Mouse (Mus musculus): ENCODE results near the gene Ptprn2. TPM values are rescaled to one million over a fixed set of nuclear protein-coding genes. Genes with fewer than 3 reads are reported as not detected.

Gene Ptprn2
- polyA plus RNA-seq, 1 experiment: not detected

DNA sequence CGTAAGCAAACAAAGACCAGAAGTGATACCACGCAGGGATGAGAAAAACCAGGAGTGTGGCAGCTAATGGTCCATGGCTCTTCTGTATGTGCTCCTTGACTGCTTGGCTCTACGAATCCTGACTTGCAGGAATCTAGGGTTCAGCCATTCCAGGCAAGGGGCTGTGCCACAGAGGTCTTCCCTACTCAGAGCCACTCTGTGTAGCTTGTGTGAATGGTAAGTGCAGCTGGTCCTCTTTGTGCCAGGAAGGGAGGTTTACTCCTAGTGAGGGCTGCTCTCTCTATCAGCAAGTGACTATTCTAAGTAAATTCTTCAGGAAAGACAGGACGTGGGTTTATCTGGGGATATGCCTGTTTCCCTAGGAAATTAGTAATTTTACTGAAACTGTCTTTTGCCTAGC is 286.0 kb downstream of the Ptprn2 start:
- TF ChIP-seq GATA1 (IDR thresholded peaks at IDR 0.05; ENCODE audit: low read length): no peak

DNA sequence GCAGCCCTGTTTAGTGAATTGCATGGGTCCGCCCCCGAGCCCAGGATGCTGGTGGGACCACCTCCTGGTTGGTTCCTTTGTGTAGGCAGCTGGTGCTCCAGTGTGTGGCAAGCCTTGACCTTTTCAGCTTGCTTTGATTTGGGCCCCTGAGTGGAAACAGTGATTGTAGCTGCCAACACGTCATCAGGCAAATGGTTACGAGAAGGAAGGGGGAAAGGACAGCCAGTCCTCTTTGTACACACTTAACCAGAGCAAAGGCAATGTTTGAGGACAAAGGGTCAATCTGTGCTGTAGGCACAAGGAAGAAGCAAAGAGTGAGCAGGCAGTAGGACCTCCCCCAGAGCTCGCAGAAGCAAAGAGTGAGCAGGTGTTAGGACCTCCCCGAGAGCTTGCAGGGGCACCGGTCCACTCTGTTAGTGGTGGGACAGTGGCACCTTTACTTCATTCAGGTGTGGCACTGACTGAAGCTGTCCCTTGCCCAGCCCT is 286.6 kb downstream of the Ptprn2 start:
- TF ChIP-seq GATA1 (IDR thresholded peaks at IDR 0.05; ENCODE audit: low read length): no peak

DNA sequence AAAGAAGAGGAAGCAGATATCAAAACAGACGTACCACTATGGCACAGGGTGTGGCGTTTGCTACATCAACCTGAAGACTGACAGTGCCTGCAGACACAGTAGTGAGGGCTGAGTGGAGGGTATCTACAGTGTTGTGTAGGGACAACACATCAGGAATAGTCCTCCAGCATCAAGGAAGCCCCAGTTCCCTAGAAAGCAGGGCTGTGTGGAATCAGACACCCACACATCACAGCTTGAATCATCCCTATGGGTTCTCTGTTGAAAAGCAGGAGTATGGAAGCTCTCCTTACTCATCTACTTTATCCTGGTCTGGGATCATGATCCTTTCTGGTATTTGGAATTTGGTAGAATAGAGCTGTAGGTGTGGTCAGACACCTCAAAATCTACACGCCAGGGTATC is 287.8 kb downstream of the Ptprn2 start:
- TF ChIP-seq GATA1 (IDR thresholded peaks at IDR 0.05; ENCODE audit: low read length): no peak

GRCm38 (mm10) chr12:116776447-116776846 is 290.9 kb downstream of the Ptprn2 start:
- TF ChIP-seq GATA1 (IDR thresholded peaks at IDR 0.05; ENCODE audit: low read length): no peak

- TF ChIP-seq GATA1 (IDR thresholded peaks at IDR 0.05; ENCODE audit: low read length): no peak
Observed at GRCm38 (mm10) chr12:116778095-116779090, 292.9 kb downstream of the Ptprn2 start.

DNA sequence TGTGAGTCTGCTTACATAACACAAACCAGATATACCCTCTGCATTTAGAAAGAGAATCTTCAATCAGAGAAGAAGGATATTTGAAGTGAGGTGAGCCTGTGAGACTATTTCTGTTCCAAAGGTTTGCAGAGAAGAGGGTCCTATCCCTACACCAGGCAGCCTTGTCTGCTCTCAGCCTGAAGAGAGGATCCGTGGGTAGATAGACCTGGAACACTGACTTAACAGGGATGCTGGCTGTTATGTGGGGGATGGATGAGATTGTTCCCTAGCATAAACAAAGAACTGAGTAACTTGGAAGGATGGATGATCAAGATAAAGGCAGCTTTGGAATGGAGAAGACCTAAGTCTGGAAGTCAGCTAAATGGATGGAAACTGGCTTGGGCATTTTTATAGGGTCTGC is 294.9 kb downstream of the Ptprn2 start:
- no peak for TF ChIP-seq GATA1 (IDR thresholded peaks at IDR 0.05; ENCODE audit: low read length)

GRCm38 (mm10) chr12:116785731-116786130 is 300.2 kb downstream of the Ptprn2 start:
- TF ChIP-seq GATA1 (IDR thresholded peaks at IDR 0.05; ENCODE audit: low read length): no peak

DNA sequence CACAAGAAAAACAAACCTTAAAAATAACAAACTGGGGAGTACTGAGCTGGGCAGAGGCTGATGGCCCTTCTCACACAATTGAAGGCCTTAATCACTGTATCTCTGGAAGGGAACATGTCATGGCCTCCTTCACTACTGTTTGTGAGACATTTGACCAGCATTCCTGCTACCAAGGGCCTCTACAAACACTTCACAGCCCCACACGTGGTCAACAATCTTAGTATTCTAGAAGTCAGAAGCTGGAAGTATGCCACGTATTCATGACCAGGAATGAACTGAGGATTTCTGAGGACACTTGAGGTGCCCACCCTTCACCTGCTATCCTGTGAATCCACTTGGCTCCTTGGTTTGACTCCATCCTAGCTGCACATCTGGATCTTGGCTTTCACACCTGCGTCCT is 302.8 kb downstream of the Ptprn2 start:
- TF ChIP-seq GATA1 (IDR thresholded peaks at IDR 0.05; ENCODE audit: low read length): no peak

GRCm38 (mm10) chr12:116803331-116803730 is 317.8 kb downstream of the Ptprn2 start:
- TF ChIP-seq GATA1 (IDR thresholded peaks at IDR 0.05; ENCODE audit: low read length): no peak

GRCm38 (mm10) chr12:116804712-116805111 is 319.2 kb downstream of the Ptprn2 start:
- no peak for TF ChIP-seq GATA1 (IDR thresholded peaks at IDR 0.05; ENCODE audit: low read length)

- TF ChIP-seq GATA1 (IDR thresholded peaks at IDR 0.05; ENCODE audit: low read length): no peak
Observed at GRCm38 (mm10) chr12:116805129-116805809, 319.7 kb downstream of the Ptprn2 start.

DNA sequence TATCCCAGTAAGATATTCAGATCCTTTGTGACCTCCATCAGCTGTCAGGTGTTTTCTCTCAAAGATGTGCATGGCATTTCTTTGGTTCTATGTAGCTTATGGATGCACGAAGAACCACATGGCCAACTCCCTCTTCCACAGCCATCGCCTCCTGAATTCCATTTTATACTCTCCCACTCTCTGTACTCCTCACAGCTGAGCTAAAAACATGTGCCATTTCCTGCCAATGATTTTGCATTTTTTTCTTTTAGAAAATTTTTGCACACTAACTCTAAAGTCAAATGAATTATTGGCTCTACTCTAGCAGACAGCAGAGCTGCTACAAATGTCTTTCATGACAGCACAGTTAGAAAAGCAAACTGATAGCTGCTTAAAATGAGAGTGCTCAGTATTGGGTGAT is 320.6 kb downstream of the Ptprn2 start:
- no peak for TF ChIP-seq GATA1 (IDR thresholded peaks at IDR 0.05; ENCODE audit: low read length)

DNA sequence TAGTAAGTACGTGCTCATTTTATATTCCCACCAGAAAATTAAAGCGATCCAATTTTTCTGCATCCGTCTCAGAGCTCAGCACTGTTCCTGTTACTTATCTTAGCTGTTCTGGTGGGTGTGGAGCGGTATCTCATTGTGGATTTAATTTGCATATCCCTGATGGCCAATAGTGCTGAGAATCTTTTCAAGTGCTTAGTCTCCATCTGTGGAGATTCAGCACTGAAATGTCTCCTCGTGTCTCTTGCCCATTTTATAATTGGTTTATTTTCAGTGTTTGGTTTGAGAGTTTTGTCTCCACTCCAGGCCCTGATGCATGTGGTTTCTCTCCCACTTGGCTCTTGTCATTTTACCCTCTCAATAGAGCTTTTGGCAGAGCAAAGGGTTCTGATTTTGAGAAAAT is 327.5 kb downstream of the Ptprn2 start:
- no peak for TF ChIP-seq GATA1 (IDR thresholded peaks at IDR 0.05; ENCODE audit: low read length)

DNA sequence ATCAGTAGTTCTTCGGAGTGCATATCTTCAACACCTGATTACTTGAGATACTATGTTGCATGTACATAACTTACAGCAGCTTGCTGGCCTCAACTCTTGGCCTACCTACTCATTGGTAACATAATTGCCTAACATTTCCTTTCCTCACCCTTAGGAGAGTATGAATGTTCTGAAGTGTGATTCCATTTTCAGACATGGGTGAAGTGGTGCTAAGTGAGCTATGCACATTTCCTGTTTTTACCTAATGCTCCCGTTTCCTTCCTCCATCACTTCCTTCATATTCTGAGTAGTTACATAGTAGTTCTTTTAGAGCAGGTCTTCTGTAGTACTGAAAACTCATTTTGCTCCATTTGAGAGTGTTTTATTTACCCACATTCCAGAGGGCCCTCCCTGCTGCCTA is 334.3 kb downstream of the Ptprn2 start:
- no peak for TF ChIP-seq GATA1 (IDR thresholded peaks at IDR 0.05; ENCODE audit: low read length)

DNA sequence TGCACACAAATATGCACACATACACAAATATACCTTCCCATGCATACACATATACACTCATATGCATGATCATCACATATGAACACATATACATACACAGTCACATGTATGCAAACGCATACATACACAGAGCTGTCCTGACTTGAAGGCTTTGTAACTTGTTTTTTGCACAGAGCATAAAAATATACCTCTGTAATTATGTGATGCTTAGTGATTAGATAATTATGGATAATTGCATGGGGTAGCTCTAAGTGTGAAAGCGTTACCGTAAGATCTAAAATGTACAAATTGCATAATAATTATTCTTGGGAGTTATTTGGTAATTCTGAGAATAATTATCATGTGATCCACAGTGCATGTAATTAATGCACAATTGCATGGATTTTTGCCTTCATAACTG is 337.8 kb downstream of the Ptprn2 start:
- no peak for TF ChIP-seq GATA1 (IDR thresholded peaks at IDR 0.05; ENCODE audit: low read length)

GRCm38 (mm10) chr12:116827748-116828147 is 342.2 kb downstream of the Ptprn2 start:
- no peak for TF ChIP-seq GATA1 (IDR thresholded peaks at IDR 0.05; ENCODE audit: low read length)
